Mouse (Mus musculus) retina, postnatal 1 day (tissue): ENCODE results near the gene Lipc.

Source experiments
- DNase-seq: peaks from one replicate; pipeline ENCODE4 v3.0.0-alpha.2; 2012

The Lipc gene

GRCm38 (mm10) chr9:70816701-70817305 is 135.2 kb downstream of the Lipc start:
- no peak for DNase-seq

GRCm38 (mm10) chr9:70812551-70812950 is 139.5 kb downstream of the Lipc start:
- no peak for DNase-seq

- no peak for DNase-seq
These were observed 144.3 kb downstream of the Lipc start for GRCm38 (mm10) chr9:70807714-70808113.

DNA sequence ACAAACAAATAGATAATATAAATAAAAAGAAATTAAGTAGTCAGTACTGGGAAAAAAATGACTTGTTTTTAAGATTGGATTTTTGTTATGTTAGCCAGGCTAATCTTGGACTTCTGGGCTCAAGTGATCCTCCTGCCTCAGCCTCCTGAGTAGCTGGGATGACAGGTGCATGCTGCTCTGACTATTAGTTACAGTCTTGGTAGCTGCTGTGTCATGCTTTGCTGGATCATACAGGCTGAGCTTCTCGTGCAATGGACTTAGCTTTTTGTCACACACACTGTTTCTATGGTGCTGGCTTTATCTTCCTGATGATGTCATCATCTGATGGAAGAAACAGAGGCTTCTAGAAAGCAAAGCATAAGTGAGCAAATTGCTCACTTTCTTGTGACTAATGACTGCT is 146.0 kb downstream of the Lipc start:
- no peak for DNase-seq

DNA sequence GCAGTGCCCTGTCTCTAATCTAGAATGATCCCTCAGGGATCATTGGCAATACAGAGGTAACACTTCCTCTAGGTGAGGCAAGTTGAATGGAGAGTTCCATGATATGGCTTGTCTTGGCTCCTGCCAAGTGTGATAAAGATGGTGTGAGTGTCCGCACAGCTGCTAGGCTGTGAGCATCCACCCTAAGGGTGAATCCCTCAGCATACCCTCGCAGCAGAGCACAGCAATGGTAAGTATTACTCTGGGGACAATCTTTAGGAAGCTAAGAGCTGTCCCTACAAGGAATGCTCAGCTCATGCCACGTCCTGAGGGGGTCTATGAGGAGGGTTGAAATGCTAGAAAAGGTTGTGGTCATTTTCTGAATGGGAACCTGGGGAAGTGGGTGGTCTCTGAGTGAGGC is 149.2 kb downstream of the Lipc start:
- no peak for DNase-seq

DNA sequence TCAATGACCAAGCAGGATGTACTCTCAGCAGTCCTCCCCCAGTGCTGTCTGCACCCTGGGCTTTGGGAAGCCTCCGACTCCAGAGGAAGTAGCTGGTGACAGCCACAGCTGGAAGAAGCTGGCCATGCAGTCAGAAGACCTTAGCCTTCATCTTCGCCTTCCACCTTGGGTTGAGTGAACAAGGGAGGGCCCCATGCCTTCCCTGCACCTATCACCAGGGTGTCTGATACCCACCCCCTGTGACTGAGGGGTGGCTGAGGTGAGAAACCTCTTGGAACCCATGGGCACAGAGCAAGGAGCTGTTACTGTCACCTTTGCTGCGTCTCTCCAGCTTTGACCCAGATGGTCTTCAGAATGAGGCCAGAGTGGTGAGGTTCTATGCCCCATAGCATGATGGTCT is 150.3 kb downstream of the Lipc start:
- no peak for DNase-seq

DNA sequence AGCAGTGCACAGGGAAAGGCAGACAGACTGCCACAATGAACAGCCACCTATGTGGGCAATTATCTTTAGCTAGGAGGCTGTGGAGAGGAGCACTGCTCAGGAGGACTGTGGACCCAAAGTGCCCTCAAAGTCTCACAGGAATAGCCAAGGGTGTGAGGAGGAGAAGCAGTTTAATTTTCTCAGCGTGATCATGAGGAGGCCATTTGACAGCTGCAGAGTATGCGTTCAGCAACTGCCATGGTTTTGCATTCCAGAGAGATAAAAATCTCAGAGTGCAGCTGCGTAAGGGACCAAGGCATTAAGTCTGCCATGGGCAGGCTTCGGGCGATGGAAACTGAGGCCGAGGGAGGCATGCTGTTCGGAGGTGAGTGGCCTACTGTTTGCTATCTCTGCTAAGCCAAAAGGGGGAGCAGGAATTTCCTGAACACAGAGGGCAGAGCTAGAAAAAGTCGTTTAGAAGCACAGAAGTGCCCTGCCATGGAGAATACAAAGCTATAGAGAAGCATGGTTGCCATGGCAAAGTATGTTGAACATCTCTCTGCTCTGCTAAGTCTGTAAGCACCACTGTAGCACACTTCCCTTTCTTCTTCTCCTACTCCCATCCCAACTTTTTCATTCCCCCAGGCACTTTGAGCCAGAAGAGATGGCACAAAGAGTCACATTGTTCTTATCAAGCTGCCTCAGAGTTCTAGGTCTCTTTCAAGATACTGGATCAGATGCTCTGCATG is 151.3 kb downstream of the Lipc start:
- no peak for DNase-seq

GRCm38 (mm10) chr9:70795439-70795757 is 156.6 kb downstream of the Lipc start:
- no peak for DNase-seq

DNA sequence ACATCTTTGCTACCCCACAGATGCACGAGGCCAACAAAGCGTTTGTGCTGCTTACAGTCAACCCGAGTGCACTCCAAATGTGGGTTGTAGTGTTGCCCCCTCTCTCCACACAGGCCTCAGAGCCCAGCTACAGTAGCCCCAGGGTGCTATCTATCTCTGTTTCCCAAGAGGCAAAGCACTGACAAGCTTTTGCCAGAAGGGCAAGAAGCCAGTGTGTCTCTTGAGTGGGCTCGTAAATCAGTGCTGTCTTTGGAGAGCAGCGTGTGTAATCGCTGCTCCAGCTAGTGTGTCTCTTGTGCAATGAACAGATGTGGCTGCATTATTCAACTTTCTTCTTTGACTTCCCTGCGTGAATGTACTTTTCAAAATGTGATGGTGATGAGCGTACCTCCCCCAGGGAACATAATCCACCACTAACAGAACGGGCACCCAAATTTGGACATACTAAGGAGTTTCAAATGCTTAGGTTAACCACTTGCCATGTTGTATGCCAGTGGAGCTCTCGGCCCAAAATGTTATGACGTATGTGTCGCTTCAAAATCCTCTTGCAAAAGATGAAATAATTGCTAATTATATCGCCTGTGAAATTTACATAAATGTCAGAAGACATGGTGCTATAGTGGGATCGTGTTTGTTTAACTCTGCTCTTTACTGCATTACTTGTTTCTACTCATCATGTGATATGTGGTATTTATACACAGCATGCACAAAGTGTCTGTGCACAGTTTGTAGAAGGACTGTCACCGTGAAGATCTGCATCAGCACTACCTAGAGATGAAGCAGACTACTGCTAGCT is 157.2 kb downstream of the Lipc start:
- no peak for DNase-seq

DNA sequence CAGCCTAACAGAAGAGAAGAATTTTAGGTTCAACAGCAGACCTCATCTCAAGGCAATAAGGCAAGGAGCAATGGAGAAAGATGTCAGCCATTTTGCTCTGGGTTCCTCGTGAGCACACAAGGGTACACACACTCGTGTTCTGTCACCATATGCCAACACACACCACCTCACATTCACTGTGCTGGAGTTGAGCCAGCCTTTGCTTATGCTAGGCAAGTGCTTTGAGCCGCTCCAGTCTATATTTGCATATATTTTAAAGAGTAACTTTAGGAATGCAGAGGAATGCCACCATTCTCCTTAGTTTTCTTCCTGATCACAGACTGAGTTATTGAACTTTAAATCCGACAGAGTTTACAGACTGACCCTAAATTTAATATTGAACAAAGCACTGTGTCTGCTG is 161.4 kb downstream of the Lipc start:
- no peak for DNase-seq

DNA sequence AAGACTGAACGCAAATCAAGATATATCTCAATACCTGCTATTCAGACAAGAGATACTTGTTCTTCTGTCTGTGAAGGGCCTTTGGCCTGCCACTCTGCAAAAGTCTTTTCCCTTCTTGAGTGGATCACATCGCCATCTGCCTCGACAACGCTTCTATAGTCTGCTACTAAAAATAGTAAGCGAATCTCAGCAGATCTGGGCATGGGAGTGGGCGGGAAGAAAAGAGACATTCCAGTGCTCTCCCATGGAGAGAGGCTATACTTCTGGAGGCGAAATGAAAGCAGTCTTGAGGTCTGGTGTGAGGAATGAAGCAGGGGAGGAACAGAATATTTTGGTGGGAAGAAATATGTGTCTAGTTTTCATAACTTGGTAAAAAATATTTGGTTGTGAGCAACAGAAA is 163.3 kb downstream of the Lipc start:
- DNase-seq = no peak

DNA sequence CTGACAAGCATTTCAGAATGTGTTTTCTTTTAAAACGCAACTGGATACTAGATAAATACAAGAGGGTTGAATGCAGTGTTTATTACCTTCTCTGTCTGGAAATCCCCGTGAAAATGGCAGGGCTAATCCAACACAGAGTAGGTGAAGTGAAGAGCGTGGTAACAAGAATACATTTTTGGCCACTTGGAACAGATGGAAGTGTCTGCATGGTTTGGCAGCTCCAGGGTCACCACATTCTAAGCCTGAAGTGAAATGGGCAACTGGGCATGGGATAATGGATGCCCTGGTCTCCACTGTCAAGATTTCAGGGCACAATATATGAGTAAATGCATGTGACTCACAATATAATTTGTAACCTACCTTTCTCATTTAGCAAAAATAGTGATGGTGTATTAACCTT is 169.8 kb downstream of the Lipc start:
- no peak for DNase-seq

GRCm38 (mm10) chr9:70775517-70775916 is 176.5 kb downstream of the Lipc start:
- no peak for DNase-seq

DNA sequence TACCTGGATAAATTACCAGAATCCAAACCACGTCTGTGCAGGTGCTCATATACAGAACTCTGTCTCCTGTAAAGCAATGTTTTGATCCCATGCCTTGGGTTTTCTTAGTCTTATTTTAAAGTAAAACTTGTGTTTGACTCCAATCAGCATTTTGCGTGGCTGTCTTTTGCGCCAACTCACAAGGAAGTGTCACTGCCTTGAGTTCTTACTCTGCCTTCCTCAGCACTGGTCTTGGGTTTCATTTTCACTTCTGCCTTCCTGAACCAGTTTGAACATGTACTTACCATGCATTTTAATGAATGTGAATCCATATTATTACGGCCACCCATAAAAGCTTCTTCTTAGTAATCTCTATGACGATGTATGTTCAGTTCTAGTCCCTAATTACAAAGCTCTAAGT is 191.1 kb downstream of the Lipc start:
- no peak for DNase-seq

DNA sequence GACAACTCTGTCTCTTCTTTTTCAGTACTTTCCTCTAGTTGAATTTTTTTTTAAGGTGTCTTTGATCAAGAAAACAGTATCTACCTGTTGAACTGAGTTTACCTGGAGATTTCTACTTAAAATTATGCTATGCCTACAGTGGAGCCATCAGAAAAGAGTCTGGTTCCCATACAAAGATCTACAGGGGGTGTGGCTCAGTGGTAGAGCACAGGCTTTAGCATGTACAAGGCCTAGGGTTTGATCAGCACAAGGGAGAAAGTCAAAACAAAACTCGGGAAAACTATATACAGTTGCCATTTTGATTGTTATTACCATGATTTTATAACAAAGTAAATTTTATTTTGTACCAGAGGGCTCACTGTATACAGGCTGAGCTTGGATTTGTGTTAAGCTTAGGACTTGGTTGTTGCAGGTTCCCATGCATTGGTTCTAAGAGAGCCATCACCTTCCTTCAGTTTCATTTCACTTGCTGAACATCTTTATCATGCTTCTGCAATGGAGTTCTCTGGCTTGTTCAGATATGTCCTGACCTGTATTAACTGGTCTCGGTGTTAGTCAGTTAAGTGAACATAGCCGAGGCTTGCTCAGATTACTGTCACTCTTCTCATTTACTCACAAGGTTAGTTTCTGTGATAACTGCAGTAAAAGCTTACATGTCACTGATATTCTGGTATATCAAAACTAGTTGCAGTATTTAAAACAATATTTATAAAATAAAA is 200.4 kb downstream of the Lipc start:
- no peak for DNase-seq
